Mouse (Mus musculus): ENCODE measurements around the gene Utrn. TPM values are rescaled to one million over a fixed set of nuclear protein-coding genes. Genes with fewer than 3 reads are reported as not detected.

The Utrn gene
- polyA plus RNA-seq, 1 experiment from 2014 or later = 68.5 TPM

GRCm38 (mm10) chr10:12788529-12788928, 80.6 kb downstream of the Utrn start:
- Histone ChIP-seq H3K4me1 (ENCODE audit: control insufficient read depth, insufficient read depth, low read length) (peaks cover 15% of the 10 kb centered on the region), H3K27me3 (ENCODE audit: control insufficient read depth, insufficient read depth, low read length) (no peaks in the 10 kb centered on the region), H3K4me3 (ENCODE audit: low read depth, low read length) (no peak overlapping the region), H3K36me3 (ENCODE audit: control insufficient read depth, insufficient read depth, low read length) (no peaks in the 10 kb centered on the region), H3K27ac (ENCODE audit: low read depth, low read length) (no peak overlapping the region), H3K4me2 (no peak overlapping the region), H3K9ac (ENCODE audit: low read depth, low read length) (no peak overlapping the region), H3K9me3 (replicated peaks; ENCODE audit: control insufficient read depth, low read length) (no peaks in the 10 kb centered on the region)
- ATAC-seq (replicated peaks; ENCODE audit: insufficient number of reproducible peaks, low FRiP score, low TSS enrichment) = no peak
- 41% methylated on average over 1 of the region's 1 CpGs for WGBS (ENCODE audit: insufficient replicate concordance)

DNA sequence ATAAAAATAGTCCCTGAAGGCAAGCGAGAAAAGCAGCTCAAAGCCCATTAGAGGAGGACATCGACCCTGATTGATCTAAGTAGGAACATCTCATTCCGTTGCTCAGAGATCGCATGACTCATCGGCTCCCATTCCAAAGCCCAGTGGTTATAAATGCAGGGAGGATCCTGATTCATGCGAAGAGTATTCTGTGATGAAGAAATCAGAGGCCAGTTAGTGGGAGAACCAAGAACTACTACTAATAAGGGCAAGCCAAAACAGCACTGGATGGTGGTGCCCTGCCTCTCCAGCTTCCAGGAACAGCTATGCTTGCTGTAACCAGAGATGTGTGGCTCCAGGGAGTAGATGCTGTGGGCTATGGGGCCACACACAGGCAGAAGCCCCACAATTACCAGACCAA, 81.2 kb downstream of the Utrn start:
- Histone ChIP-seq H3K27ac (ENCODE audit: low read depth, low read length) (no peak overlapping the region), H3K4me3 (ENCODE audit: low read depth, low read length) (no peak overlapping the region), H3K27me3 (ENCODE audit: control insufficient read depth, insufficient read depth, low read length) (no peaks in the 10 kb centered on the region), H3K9me3 (replicated peaks; ENCODE audit: control insufficient read depth, low read length) (no peaks in the 10 kb centered on the region), H3K9ac (ENCODE audit: low read depth, low read length) (no peak overlapping the region), H3K4me2 (no peak overlapping the region), H3K4me1 (ENCODE audit: control insufficient read depth, insufficient read depth, low read length) (peaks cover 15% of the 10 kb centered on the region), H3K36me3 (ENCODE audit: control insufficient read depth, insufficient read depth, low read length) (no peaks in the 10 kb centered on the region)
- ATAC-seq (replicated peaks; ENCODE audit: insufficient number of reproducible peaks, low FRiP score, low TSS enrichment) = no peak
- 59% methylated on average over 6 of the region's 6 CpGs for WGBS (ENCODE audit: insufficient replicate concordance)

- WGBS (ENCODE audit: insufficient replicate concordance) = 87% methylated on average over 5 of the region's 5 CpGs
- H3K27me3 ChIP-seq (ENCODE audit: control insufficient read depth, insufficient read depth, low read length) = no peaks in the 10 kb centered on the region
- no peaks in the 10 kb centered on the region for H3K36me3 ChIP-seq (ENCODE audit: control insufficient read depth, insufficient read depth, low read length)
- H3K27ac ChIP-seq (ENCODE audit: low read depth, low read length) = no peak overlapping the region
- H3K4me1 ChIP-seq (ENCODE audit: control insufficient read depth, insufficient read depth, low read length) = peaks cover 7% of the 10 kb centered on the region
- H3K4me3 ChIP-seq (ENCODE audit: low read depth, low read length) = no peak overlapping the region
- H3K9ac ChIP-seq (ENCODE audit: low read depth, low read length) = no peak overlapping the region
- no peak for ATAC-seq (replicated peaks; ENCODE audit: insufficient number of reproducible peaks, low FRiP score, low TSS enrichment)
- no peak overlapping the region for H3K4me2 ChIP-seq
- H3K9me3 ChIP-seq (replicated peaks; ENCODE audit: control insufficient read depth, low read length) = no peaks in the 10 kb centered on the region
Measured at GRCm38 (mm10) chr10:12785299-12785698, 83.9 kb downstream of the Utrn start.

GRCm38 (mm10) chr10:12781381-12781907, 87.7 kb downstream of the Utrn start:
- Histone ChIP-seq H3K9ac (ENCODE audit: low read depth, low read length) (no peak overlapping the region), H3K4me1 (ENCODE audit: control insufficient read depth, insufficient read depth, low read length) (no peaks in the 10 kb centered on the region), H3K4me2 (no peak overlapping the region), H3K27ac (ENCODE audit: low read depth, low read length) (no peak overlapping the region), H3K36me3 (ENCODE audit: control insufficient read depth, insufficient read depth, low read length) (no peaks in the 10 kb centered on the region), H3K4me3 (ENCODE audit: low read depth, low read length) (no peak overlapping the region), H3K9me3 (replicated peaks; ENCODE audit: control insufficient read depth, low read length) (no peaks in the 10 kb centered on the region), H3K27me3 (ENCODE audit: control insufficient read depth, insufficient read depth, low read length) (no peaks in the 10 kb centered on the region)
- WGBS (ENCODE audit: insufficient replicate concordance) = 51% methylated on average over 4 of the region's 4 CpGs
- ATAC-seq (replicated peaks; ENCODE audit: insufficient number of reproducible peaks, low FRiP score, low TSS enrichment) = no peak

DNA sequence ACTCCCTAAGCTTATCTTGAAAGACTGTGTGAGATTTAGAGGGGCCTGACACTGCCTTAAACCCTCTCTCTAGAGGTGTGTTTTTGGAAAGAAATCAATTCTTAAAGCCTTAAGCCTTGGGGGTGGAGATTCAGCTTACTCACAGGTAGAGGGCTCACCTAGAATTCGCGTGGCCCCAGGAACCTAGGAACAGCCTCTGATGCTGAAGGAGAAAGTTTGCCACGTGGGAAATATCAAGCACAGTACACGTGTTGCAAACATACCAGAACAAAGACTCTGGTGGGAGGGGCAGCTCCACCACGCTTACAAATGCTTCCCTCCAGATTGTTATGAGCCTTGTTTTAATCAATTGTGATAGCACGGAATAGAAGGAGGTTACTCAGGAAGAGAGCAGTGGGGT, 96.0 kb downstream of the Utrn start:
- no peak for ATAC-seq (replicated peaks; ENCODE audit: insufficient number of reproducible peaks, low FRiP score, low TSS enrichment)
- Histone ChIP-seq H3K9me3 (replicated peaks; ENCODE audit: control insufficient read depth, low read length) (no peaks in the 10 kb centered on the region), H3K9ac (ENCODE audit: low read depth, low read length) (no peak overlapping the region), H3K27me3 (ENCODE audit: control insufficient read depth, insufficient read depth, low read length) (no peaks in the 10 kb centered on the region), H3K4me2 (no peak overlapping the region), H3K27ac (ENCODE audit: low read depth, low read length) (no peak overlapping the region), H3K4me3 (ENCODE audit: low read depth, low read length) (no peak overlapping the region), H3K4me1 (ENCODE audit: control insufficient read depth, insufficient read depth, low read length) (no peaks in the 10 kb centered on the region), H3K36me3 (ENCODE audit: control insufficient read depth, insufficient read depth, low read length) (no peaks in the 10 kb centered on the region)
- WGBS (ENCODE audit: insufficient replicate concordance) = 32% methylated on average over 6 of the region's 6 CpGs

DNA sequence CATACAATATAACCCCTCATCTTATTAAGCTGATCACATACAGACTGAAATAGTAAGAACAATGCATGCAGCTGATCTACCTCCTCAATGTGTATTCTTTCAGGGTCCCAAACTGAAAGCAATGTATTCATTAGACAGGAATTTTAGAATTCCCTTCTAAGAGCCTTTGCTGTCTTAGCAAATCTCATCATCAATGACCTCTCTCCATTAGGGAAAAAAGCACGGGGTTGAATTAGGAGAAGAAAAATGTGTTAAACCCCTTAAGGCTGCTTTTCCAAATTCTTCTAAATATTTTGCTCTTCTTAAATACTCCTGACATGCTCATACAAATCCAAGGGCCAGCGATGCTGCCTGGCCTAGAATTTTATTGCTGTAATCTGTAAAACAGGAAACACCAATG, 97.7 kb downstream of the Utrn start:
- H3K27ac ChIP-seq (ENCODE audit: low read depth, low read length) = no peak overlapping the region
- no peak overlapping the region for H3K4me2 ChIP-seq
- WGBS (ENCODE audit: insufficient replicate concordance) = 91% methylated on average over 2 of the region's 2 CpGs
- H3K27me3 ChIP-seq (ENCODE audit: control insufficient read depth, insufficient read depth, low read length) = no peaks in the 10 kb centered on the region
- no peaks in the 10 kb centered on the region for H3K4me1 ChIP-seq (ENCODE audit: control insufficient read depth, insufficient read depth, low read length)
- ATAC-seq (replicated peaks; ENCODE audit: insufficient number of reproducible peaks, low FRiP score, low TSS enrichment) = no peak
- H3K36me3 ChIP-seq (ENCODE audit: control insufficient read depth, insufficient read depth, low read length) = no peaks in the 10 kb centered on the region
- no peak overlapping the region for H3K4me3 ChIP-seq (ENCODE audit: low read depth, low read length)
- H3K9ac ChIP-seq (ENCODE audit: low read depth, low read length) = no peak overlapping the region
- no peaks in the 10 kb centered on the region; the same call in 1 of the 2 replicates for H3K9me3 ChIP-seq (replicated peaks; ENCODE audit: control insufficient read depth, low read length)

DNA sequence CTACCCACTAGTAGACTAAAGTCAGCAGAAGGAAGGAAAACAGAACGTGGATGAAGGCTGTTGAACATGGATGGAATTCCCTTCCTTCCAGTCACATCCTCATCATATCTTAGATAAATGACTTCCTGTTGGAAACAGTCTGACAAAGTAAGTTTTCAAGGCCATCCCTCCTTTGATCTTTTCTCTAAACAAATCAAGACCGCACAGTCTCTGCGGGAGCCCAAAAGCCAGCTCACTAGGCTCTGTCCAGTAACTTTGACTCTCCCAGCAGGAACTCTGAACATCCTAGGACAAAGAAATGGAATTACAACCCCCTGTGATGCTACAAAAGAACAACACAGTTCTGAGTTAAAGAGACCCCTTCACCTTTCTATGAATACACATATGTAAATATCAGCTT, 106.5 kb downstream of the Utrn start:
- Histone ChIP-seq H3K27ac (ENCODE audit: low read depth, low read length) (no peak overlapping the region), H3K4me1 (ENCODE audit: control insufficient read depth, insufficient read depth, low read length) (peaks cover 6% of the 10 kb centered on the region), H3K27me3 (ENCODE audit: control insufficient read depth, insufficient read depth, low read length) (no peaks in the 10 kb centered on the region), H3K9ac (ENCODE audit: low read depth, low read length) (no peak overlapping the region), H3K9me3 (replicated peaks; ENCODE audit: control insufficient read depth, low read length) (no peaks in the 10 kb centered on the region; the same call in 1 of the 2 replicates), H3K36me3 (ENCODE audit: control insufficient read depth, insufficient read depth, low read length) (no peaks in the 10 kb centered on the region), H3K4me2 (no peak overlapping the region), H3K4me3 (ENCODE audit: low read depth, low read length) (no peak overlapping the region)
- no peak for ATAC-seq (replicated peaks; ENCODE audit: insufficient number of reproducible peaks, low FRiP score, low TSS enrichment)
- WGBS (ENCODE audit: insufficient replicate concordance) = 52% methylated on average over 3 of the region's 3 CpGs

- Histone ChIP-seq H3K4me1 (ENCODE audit: control insufficient read depth, insufficient read depth, low read length) (peaks cover 6% of the 10 kb centered on the region), H3K9me3 (replicated peaks; ENCODE audit: control insufficient read depth, low read length) (no peaks in the 10 kb centered on the region), H3K4me2 (no peak overlapping the region), H3K27me3 (ENCODE audit: control insufficient read depth, insufficient read depth, low read length) (no peaks in the 10 kb centered on the region), H3K4me3 (ENCODE audit: low read depth, low read length) (no peak overlapping the region), H3K36me3 (ENCODE audit: control insufficient read depth, insufficient read depth, low read length) (no peaks in the 10 kb centered on the region), H3K9ac (ENCODE audit: low read depth, low read length) (no peak overlapping the region), H3K27ac (ENCODE audit: low read depth, low read length) (no peak overlapping the region)
- ATAC-seq (replicated peaks; ENCODE audit: insufficient number of reproducible peaks, low FRiP score, low TSS enrichment) = no peak
- WGBS (ENCODE audit: insufficient replicate concordance) = 82% methylated on average over 6 of the region's 6 CpGs
Measured at GRCm38 (mm10) chr10:12758702-12758988, 110.5 kb downstream of the Utrn start.

GRCm38 (mm10) chr10:12757943-12758701, 111.0 kb downstream of the Utrn start:
- ATAC-seq (replicated peaks; ENCODE audit: insufficient number of reproducible peaks, low FRiP score, low TSS enrichment) = no peak
- peaks cover 6% of the 10 kb centered on the region for H3K4me1 ChIP-seq (ENCODE audit: control insufficient read depth, insufficient read depth, low read length)
- no peak overlapping the region for H3K27ac ChIP-seq (ENCODE audit: low read depth, low read length)
- no peak overlapping the region for H3K4me3 ChIP-seq (ENCODE audit: low read depth, low read length)
- WGBS (ENCODE audit: insufficient replicate concordance) = 64% methylated on average over 5 of the region's 5 CpGs
- H3K9ac ChIP-seq (ENCODE audit: low read depth, low read length) = no peak overlapping the region
- H3K4me2 ChIP-seq = no peak overlapping the region
- H3K9me3 ChIP-seq (replicated peaks; ENCODE audit: control insufficient read depth, low read length) = no peaks in the 10 kb centered on the region
- no peaks in the 10 kb centered on the region for H3K27me3 ChIP-seq (ENCODE audit: control insufficient read depth, insufficient read depth, low read length)
- no peaks in the 10 kb centered on the region for H3K36me3 ChIP-seq (ENCODE audit: control insufficient read depth, insufficient read depth, low read length)
